Comparison of ENCODE assay signal across 7 mouse cellular contexts in genomic region chr9:118487636-118488035, GRCm38 (mm10). TPM values are rescaled to one million over a fixed set of nuclear protein-coding genes. Genes with fewer than 3 reads are reported as not detected.
A peak's percentile ranks its signal among the peaks of the same experiment; 100 is the strongest.
DNase-seq lines count a peak whose midpoint lies in the region; ATAC-seq and TF ChIP-seq lines count a peak whose summit lies in the region.

No protein-coding gene starts in this region.

- H3K27ac ChIP-seq in lung, embryonic 14.5 days (ENCODE audit: low read depth), result no peak overlapping the region
- no peak overlapping the region for H3K27ac ChIP-seq in forebrain, embryonic 11.5 days (ENCODE audit: low read depth, low read length)
- no peak overlapping the region for H3K27ac ChIP-seq in limb, embryonic 10.5 days

- peaks cover 3% of the 10 kb centered on the region; the same call in 1 of the 2 replicates for H3K4me1 ChIP-seq in lung, embryonic 14.5 days (ENCODE audit: insufficient read depth)
- peaks cover 15% of the 10 kb centered on the region for H3K4me1 ChIP-seq in forebrain, embryonic 11.5 days (replicated peaks; ENCODE audit: control insufficient read depth, insufficient read depth, low read length)
- H3K4me1 ChIP-seq in limb, embryonic 10.5 days, result peaks cover 34% of the 10 kb centered on the region

- H3K27me3 ChIP-seq in lung, embryonic 14.5 days (ENCODE audit: insufficient read depth, low read length), result peaks cover 66% of the 10 kb centered on the region
- peaks cover 57% of the 10 kb centered on the region for H3K27me3 ChIP-seq in forebrain, embryonic 11.5 days (ENCODE audit: control insufficient read depth, insufficient read depth, low read length)
- H3K27me3 ChIP-seq in limb, embryonic 10.5 days (ENCODE audit: low read depth, poor library complexity, severe bottlenecking), result peaks cover 89% of the 10 kb centered on the region
- H3K27me3 ChIP-seq in splenic B cell, adult 2 months (ENCODE audit: control insufficient read depth, insufficient read depth, low read length, poor library complexity, severe bottlenecking), result no peaks in the 10 kb centered on the region

- under 1% methylated on average over 22 of the region's 22 CpGs for WGBS in lung, embryonic 14.5 days
- WGBS in forebrain, embryonic 11.5 days, result under 1% methylated on average over 22 of the region's 22 CpGs
- WGBS in limb, embryonic 10.5 days, result under 1% methylated on average over 22 of the region's 22 CpGs

- no peaks in the 10 kb centered on the region for H3K36me3 ChIP-seq in lung, embryonic 14.5 days (ENCODE audit: insufficient read depth)
- no peaks in the 10 kb centered on the region for H3K36me3 ChIP-seq in forebrain, embryonic 11.5 days (ENCODE audit: control insufficient read depth, insufficient read depth, low read length)
- H3K36me3 ChIP-seq in limb, embryonic 10.5 days, result no peaks in the 10 kb centered on the region
- no peaks in the 10 kb centered on the region for H3K36me3 ChIP-seq in splenic B cell, adult 2 months (ENCODE audit: control insufficient read depth, insufficient read depth, low read length, poor library complexity, severe bottlenecking)

- no peak overlapping the region for H3K9ac ChIP-seq in lung, embryonic 14.5 days
- no peak overlapping the region for H3K9ac ChIP-seq in forebrain, embryonic 11.5 days (ENCODE audit: low read length)

- H3K9me3 ChIP-seq in lung, embryonic 14.5 days (ENCODE audit: low read depth, low read length), result no peaks in the 10 kb centered on the region
- H3K9me3 ChIP-seq in forebrain, embryonic 11.5 days (ENCODE audit: control insufficient read depth, low read length), result no peaks in the 10 kb centered on the region
- H3K9me3 ChIP-seq in limb, embryonic 10.5 days (replicated peaks), result no peaks in the 10 kb centered on the region

- peak overlapping the region; percentile 29 for H3K4me3 ChIP-seq in lung, embryonic 14.5 days (ENCODE audit: low read depth, low read length)
- peak overlapping the region; percentile 30 for H3K4me3 ChIP-seq in forebrain, embryonic 11.5 days (ENCODE audit: low read depth, low read length)
- H3K4me3 ChIP-seq in limb, embryonic 10.5 days, result peak overlapping the region; percentile 38

- peak; percentile 39 for DNase-seq in lung, embryonic 14.5 days
- no peak for DNase-seq in lung, postnatal 14 days
- DNase-seq in forebrain, embryonic 11.5 days (ENCODE audit: low spot score), result peak; percentile 71
- peak; percentile 58 for DNase-seq in limb, embryonic 10.5 days (ENCODE audit: low spot score)
- peak; percentile 20 for DNase-seq in splenic B cell, adult 2 months (ENCODE audit: low read depth, low spot score)
- no peak for DNase-seq in left cerebral cortex, adult 8-10 months (ENCODE audit: low spot score in 2 of 2)

- peak overlapping the region; percentile 64 for H3K4me2 ChIP-seq in lung, embryonic 14.5 days
- H3K4me2 ChIP-seq in forebrain, embryonic 11.5 days (ENCODE audit: low read depth, low read length, severe bottlenecking), result peak overlapping the region; percentile 59

- no peak for ATAC-seq in lung, embryonic 14.5 days (ENCODE audit: insufficient read depth)
- ATAC-seq in forebrain, embryonic 11.5 days (replicated peaks; ENCODE audit: low FRiP score), result no peak
- ATAC-seq in megakaryocyte progenitor cell, adult 5-6 weeks (replicated peaks; ENCODE audit: poor library complexity), result no peak

- no peak for TF ChIP-seq CTCF in lung, embryonic 14.5 days (IDR thresholded peaks at IDR 0.05; ENCODE audit: low read depth)

RNA-seq across cellular contexts. Expression of gene Eomes, which starts 9.6 kb away (rescaled TPM):
- not detected in 2 replicates for polyA plus RNA-seq in lung, embryonic 14.5 days (2014; fragmentation: Nextera tagmentation; extraction: Ambion mirVana)
- 22.9 and 25.8 TPM in 2 replicates for polyA plus RNA-seq in forebrain, embryonic 11.5 days (2014; fragmentation: Nextera tagmentation; extraction: Ambion mirVana)
- 0.05 TPM in 1 of 2 replicates, not detected in the other for polyA plus RNA-seq in limb, embryonic 10.5 days (2016; fragmentation: Nextera tagmentation; extraction: Ambion mirVana)
- total RNA-seq in left cerebral cortex, adult 8-10 months (2022), result 1 to 10 TPM in 1 of 4 experiments, under 1 TPM in 3; 0.18 to 1.0 (median 0.32) TPM
- not detected in 2 replicates for total RNA-seq in megakaryocyte progenitor cell, adult 5-6 weeks (2015)
- not detected in 2 replicates for total RNA-seq in megakaryocyte progenitor cell, adult 5-6 weeks (2017)

RNA-seq across cellular contexts. Expression of gene Golga4, which starts 18.4 kb away (rescaled TPM):
- polyA plus RNA-seq in lung, embryonic 14.5 days (2014; fragmentation: Nextera tagmentation; extraction: Ambion mirVana), result 44.1 and 53.3 TPM in 2 replicates
- polyA plus RNA-seq in forebrain, embryonic 11.5 days (2014; fragmentation: Nextera tagmentation; extraction: Ambion mirVana), result 60.8 and 66.8 TPM in 2 replicates
- polyA plus RNA-seq in limb, embryonic 10.5 days (2016; fragmentation: Nextera tagmentation; extraction: Ambion mirVana), result 36.8 and 49.6 TPM in 2 replicates
- total RNA-seq in left cerebral cortex, adult 8-10 months (2022), result 100 to 1,000 TPM in 2 of 4 experiments, 10 to 100 TPM in 2; 97.1 to 109 (median 99.4) TPM
- total RNA-seq in megakaryocyte progenitor cell, adult 5-6 weeks (2015), result 24.0 and 40.8 TPM in 2 replicates
- 68.4 and 88.5 TPM in 2 replicates for total RNA-seq in megakaryocyte progenitor cell, adult 5-6 weeks (2017)

Comparison
In these comparisons a context has a peak if more than half of its experiments do, and no peak if none do; other contexts are left out.
1. DNase-seq: peak in lung, embryonic 14.5 days (single experiment), forebrain, embryonic 11.5 days (single experiment), limb, embryonic 10.5 days (single experiment) and splenic B cell, adult 2 months (single experiment); none in lung, postnatal 14 days (single experiment) and left cerebral cortex, adult 8-10 months (0 of 2).
2. RNA of gene Eomes, which starts 9.6 kb away (polyA plus RNA-seq): 22.9 to 25.8 TPM in forebrain, embryonic 11.5 days; 0.05 TPM in limb, embryonic 10.5 days and not detected in lung, embryonic 14.5 days; every median in the first group is over 10 times any median in the second.
3. Peak in every context shown above with its lines, with median percentiles within 50 percentile points of each other: H3K4me3 ChIP-seq.